Mouse (Mus musculus): Measurements from ENCODE around the gene Togaram2. TPM values are rescaled to one million over a fixed set of nuclear protein-coding genes. Genes with fewer than 3 reads are reported as not detected.

Gene Togaram2
- polyA plus RNA-seq, 1 experiment: not detected

DNA sequence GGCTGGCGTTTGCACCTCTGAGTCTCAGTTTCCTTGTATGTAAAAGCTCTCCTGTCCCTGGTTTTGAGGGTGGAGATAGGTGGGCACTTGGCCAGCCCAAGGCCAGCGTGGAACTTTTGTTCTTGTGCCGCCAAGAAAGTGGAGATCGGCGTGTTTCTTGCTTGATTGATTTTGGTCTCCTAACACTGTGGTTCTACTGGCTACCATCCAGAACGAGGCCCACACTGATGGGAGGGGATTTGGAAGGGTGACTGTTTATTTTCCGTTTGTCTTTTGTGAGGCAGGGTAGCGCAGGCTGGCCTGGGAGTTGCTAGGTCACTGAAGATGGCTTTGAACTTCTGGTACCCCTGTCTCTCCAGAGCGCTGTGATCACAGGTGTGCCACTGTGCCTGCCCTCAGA is 875 bp downstream of the Togaram2 start:
- H3K4me3 ChIP-seq (replicated peaks): no peak overlapping the region
- no peaks in the 10 kb centered on the region for H3K36me3 ChIP-seq (replicated peaks; ENCODE audit: low read length)
- H3K4me1 ChIP-seq: no peaks in the 10 kb centered on the region
- H3K27me3 ChIP-seq (replicated peaks): peaks cover 23% of the 10 kb centered on the region
- H3K9me3 ChIP-seq: 0 out of 2 replicates have a peak, but pooled peaks cover 2% of the 10 kb centered on the region
- no peak for TF ChIP-seq FLI1 (IDR thresholded peaks at IDR 0.05; ENCODE audit: low read length)
- no peak for TF ChIP-seq GATA1 (IDR thresholded peaks at IDR 0.05; ENCODE audit: borderline replicate concordance, low read length)

DNA sequence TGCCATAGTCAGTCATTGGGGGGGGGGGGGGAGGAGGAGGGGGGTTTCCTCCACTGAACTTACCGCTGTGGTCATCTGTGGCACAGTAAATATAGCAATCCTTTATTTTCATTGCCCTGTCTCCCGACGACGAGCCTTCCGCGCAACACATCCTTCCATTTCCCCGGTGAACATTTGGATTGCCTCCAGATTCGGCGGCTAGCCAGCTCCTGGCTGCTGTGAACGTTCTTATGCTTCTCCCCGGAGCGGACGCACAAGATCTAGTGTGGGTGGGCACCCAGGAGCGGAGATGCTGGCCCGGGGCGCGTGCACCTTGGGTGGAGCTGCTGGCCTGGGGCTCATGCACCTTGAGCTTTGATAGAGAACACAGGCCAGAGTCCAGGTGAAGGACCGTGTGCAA is 1.8 kb downstream of the Togaram2 start:
- Histone ChIP-seq H3K9me3 (no peaks in the 10 kb centered on the region), H3K4me1 (no peaks in the 10 kb centered on the region), H3K36me3 (replicated peaks; ENCODE audit: low read length) (no peaks in the 10 kb centered on the region), H3K27me3 (replicated peaks) (peaks cover 23% of the 10 kb centered on the region), H3K4me3 (replicated peaks) (no peak overlapping the region)
- TF ChIP-seq FLI1 (IDR thresholded peaks at IDR 0.05; ENCODE audit: low read length) (no peak), GATA1 (IDR thresholded peaks at IDR 0.05; ENCODE audit: borderline replicate concordance, low read length) (no peak)

DNA sequence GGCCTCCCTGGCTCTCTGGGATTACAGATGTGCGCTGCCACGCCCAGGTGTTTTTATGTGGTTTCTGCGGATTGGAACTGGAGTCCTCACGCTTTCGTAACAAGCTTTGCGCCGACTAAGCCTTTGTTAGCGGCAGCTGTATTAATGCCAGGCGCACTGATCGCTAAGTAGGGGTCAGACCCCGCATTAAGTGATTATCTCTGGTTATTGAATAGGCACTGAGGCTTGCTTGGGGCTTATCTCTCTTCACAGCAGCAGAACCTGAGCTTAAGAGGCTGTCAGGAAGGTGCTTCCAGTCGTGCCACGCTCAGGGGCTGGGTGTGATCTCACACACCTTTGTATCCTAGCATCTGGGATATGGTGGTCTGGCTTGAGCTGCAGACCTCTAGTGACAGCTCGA is 8.6 kb downstream of the Togaram2 start:
- H3K27me3 ChIP-seq (replicated peaks): peaks cover 10% of the 10 kb centered on the region
- H3K4me1 ChIP-seq: peaks cover 3% of the 10 kb centered on the region; the same call in 1 of the 2 replicates
- H3K4me3 ChIP-seq (replicated peaks): no peak overlapping the region
- no peaks in the 10 kb centered on the region for H3K36me3 ChIP-seq (replicated peaks; ENCODE audit: low read length)
- no peaks in the 10 kb centered on the region for H3K9me3 ChIP-seq
- no peak for TF ChIP-seq FLI1 (IDR thresholded peaks at IDR 0.05; ENCODE audit: low read length)

DNA sequence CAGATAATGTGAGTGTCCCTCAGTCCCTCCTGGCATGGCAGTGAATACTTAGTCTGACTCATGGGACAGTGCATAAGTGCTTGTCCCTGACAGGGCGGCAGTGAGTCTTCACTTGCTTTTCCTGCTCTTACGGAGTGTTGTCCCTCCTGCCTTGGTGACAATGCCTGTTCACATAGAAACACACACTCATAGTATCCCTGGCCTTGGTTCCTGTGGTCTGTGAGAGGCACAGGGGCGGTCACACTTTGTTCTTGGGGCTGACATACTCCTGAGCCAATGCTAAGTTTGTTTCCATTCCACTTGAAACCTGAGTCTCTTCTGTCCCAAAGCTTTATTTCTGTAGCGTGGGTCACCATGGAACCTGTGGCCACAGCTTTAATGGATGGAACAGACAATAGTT is 9.3 kb downstream of the Togaram2 start:
- peaks cover 3% of the 10 kb centered on the region; the same call in 1 of the 2 replicates for H3K4me1 ChIP-seq
- H3K9me3 ChIP-seq: no peaks in the 10 kb centered on the region
- no peaks in the 10 kb centered on the region for H3K36me3 ChIP-seq (replicated peaks; ENCODE audit: low read length)
- H3K4me3 ChIP-seq (replicated peaks): no peak overlapping the region
- peaks cover 16% of the 10 kb centered on the region for H3K27me3 ChIP-seq (replicated peaks)
- no peak for TF ChIP-seq GATA1 (IDR thresholded peaks at IDR 0.05; ENCODE audit: borderline replicate concordance, low read length)
- TF ChIP-seq FLI1 (IDR thresholded peaks at IDR 0.05; ENCODE audit: low read length): no peak

DNA sequence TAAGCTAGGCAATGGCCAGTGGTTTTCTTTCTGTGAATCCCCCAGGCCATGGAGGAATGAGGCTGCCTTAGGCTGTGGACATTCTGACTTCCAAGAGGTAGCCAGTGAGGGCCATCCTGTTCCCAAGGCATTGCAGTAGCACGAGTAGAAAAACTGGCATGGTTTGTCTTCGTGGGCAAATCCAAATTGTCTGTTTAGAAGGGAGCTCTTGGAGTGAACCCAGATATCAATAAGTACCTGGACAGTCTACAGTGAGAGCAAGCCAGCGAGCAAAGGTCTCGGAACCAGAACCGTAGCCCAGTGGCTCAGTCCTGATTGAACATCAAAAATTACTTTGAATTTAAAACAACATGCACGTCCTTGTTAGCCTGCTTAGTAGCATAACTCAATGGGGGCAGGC is 10.2 kb downstream of the Togaram2 start:
- H3K27me3 ChIP-seq (replicated peaks): peaks cover 16% of the 10 kb centered on the region
- TF ChIP-seq FLI1 (IDR thresholded peaks at IDR 0.05; ENCODE audit: low read length): no peak
- no peak for TF ChIP-seq GATA1 (IDR thresholded peaks at IDR 0.05; ENCODE audit: borderline replicate concordance, low read length)
- no peaks in the 10 kb centered on the region for H3K9me3 ChIP-seq
- no peak overlapping the region for H3K4me3 ChIP-seq (replicated peaks)
- peaks cover 3% of the 10 kb centered on the region; the same call in 1 of the 2 replicates for H3K4me1 ChIP-seq
- H3K36me3 ChIP-seq (replicated peaks; ENCODE audit: low read length): no peaks in the 10 kb centered on the region

DNA sequence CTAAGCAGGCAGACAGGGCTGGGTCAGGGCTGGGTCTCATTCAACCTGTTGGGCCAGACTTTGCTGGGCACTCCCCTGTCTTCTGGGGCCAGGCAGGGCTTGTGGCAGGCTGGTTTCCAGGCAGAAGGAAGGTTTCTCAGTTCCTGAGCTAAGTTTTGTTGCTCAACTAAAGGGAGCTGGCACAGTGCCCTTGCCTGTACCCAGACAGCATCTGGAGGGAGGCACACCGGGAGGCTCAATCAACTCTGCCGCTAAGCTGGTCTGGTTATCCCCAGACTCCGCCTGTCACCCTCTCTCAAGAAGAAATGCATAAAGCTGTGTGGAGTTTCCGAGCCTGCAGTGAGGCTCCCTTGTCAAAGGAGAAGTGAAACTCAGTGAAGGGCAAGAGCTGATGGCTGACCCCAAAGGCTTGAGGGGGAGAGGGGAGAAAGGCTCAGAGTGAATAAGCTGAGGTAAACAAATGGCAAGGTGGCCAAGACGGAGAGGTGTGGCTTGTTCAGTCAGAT is 11.1 kb downstream of the Togaram2 start:
- TF ChIP-seq GATA1 (IDR thresholded peaks at IDR 0.05; ENCODE audit: borderline replicate concordance, low read length): no peak
- no peak for TF ChIP-seq FLI1 (IDR thresholded peaks at IDR 0.05; ENCODE audit: low read length)
- Histone ChIP-seq H3K27me3 (replicated peaks) (peaks cover 20% of the 10 kb centered on the region), H3K4me3 (replicated peaks) (no peak overlapping the region), H3K9me3 (no peaks in the 10 kb centered on the region), H3K4me1 (peaks cover 3% of the 10 kb centered on the region; the same call in 1 of the 2 replicates), H3K36me3 (replicated peaks; ENCODE audit: low read length) (no peaks in the 10 kb centered on the region)

DNA sequence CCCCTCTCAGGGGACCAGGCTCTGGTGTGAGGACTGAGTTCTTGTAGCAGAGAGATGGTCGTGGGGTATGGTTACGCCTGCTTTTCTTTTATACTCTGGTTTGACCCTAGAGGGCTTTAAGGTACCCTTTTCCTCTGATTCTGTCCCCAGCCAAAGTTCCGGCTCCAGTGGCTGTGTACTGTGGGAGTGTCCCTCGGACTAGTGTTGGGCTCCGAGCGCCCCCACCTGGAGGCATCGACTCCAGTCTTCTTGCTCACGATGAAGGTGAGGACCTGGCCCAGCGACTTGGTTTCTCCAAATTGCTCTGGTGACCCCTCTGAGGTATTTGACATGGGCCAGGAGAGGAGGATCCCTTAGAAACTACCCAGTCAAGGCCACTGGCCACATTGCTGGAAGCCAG is 14.4 kb downstream of the Togaram2 start:
- Histone ChIP-seq H3K4me1 (peaks cover 10% of the 10 kb centered on the region), H3K27me3 (replicated peaks) (peaks cover 19% of the 10 kb centered on the region), H3K4me3 (replicated peaks) (no peak overlapping the region), H3K9me3 (no peaks in the 10 kb centered on the region), H3K36me3 (replicated peaks; ENCODE audit: low read length) (no peaks in the 10 kb centered on the region)
- TF ChIP-seq GATA1 (IDR thresholded peaks at IDR 0.05; ENCODE audit: borderline replicate concordance, low read length): no peak
- no peak for TF ChIP-seq FLI1 (IDR thresholded peaks at IDR 0.05; ENCODE audit: low read length)

DNA sequence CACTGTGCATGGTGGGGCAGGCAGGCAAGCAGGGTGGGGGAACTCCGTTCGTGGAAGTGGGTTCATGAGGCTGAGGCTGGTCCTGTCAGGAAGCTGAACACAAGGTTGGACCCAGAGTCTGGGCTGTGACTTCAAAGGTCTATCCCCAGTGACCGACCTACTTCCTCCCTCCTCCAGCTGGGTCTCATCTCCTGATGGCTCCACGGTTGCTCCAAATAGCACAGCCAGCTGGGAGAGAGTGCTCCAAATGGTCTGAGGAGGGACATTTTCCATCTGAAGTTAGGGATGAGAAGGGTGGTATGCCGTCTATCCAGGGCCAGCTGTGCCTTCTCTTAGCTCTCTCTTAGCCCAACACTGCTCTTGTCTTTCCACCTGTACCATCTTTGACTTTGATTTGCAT is 16.8 kb downstream of the Togaram2 start:
- Histone ChIP-seq H3K27me3 (replicated peaks) (peaks cover 18% of the 10 kb centered on the region), H3K9me3 (no peaks in the 10 kb centered on the region), H3K4me1 (peaks cover 10% of the 10 kb centered on the region), H3K36me3 (replicated peaks; ENCODE audit: low read length) (no peaks in the 10 kb centered on the region), H3K4me3 (replicated peaks) (no peak overlapping the region)
- TF ChIP-seq FLI1 (IDR thresholded peaks at IDR 0.05; ENCODE audit: low read length) (no peak), GATA1 (IDR thresholded peaks at IDR 0.05; ENCODE audit: borderline replicate concordance, low read length) (no peak)

DNA sequence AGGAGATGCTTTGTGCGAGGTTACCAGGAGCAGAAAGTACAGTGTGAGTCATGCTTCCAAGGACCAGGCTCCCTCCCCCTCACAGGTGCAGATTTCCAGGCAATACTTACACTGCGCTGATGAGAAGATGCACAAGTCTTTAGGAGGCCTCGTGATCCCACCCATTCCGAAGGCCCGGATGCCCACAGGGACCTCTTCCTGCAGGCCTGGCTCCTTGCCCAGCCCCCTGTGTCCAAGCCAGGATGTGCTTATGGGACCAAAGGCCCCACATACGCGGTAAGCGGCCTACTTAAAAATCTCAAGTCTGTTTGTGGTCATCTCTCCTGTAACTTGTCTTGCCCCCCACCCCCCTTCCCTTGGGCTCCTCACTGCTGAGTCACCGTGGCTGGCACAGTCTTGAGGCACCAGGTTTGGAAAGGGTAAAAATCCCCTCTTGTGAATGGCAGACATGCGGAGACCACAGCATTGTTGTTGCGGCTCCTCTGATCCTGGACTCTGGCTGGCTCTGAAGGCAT is 18.4 kb downstream of the Togaram2 start:
- Histone ChIP-seq H3K36me3 (replicated peaks; ENCODE audit: low read length) (no peaks in the 10 kb centered on the region), H3K9me3 (no peaks in the 10 kb centered on the region), H3K4me3 (replicated peaks) (no peak overlapping the region), H3K4me1 (peaks cover 7% of the 10 kb centered on the region), H3K27me3 (replicated peaks) (peaks cover 27% of the 10 kb centered on the region)
- TF ChIP-seq GATA1 (IDR thresholded peaks at IDR 0.05; ENCODE audit: borderline replicate concordance, low read length) (no peak), FLI1 (IDR thresholded peaks at IDR 0.05; ENCODE audit: low read length) (no peak)

DNA sequence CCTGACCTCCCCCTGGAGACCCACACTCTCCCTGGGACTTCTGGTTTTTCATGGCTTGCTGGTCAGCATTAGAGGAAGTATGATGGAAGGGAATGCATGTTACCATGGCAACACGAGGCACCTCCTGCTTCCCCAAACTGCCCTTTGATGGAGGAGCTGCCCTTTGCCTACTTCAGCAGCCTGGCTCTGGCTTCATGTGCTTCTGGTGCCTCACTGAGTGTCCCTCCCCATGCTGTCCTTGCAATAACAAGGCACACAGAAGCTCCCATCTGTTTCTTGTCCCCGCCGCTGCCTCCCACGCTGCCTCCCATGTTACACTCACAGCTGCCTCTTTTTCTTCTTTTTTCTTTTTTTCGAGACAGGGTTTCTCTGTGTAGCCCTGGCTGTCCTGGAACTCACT is 20.3 kb downstream of the Togaram2 start:
- Histone ChIP-seq H3K27me3 (replicated peaks) (peaks cover 30% of the 10 kb centered on the region), H3K36me3 (replicated peaks; ENCODE audit: low read length) (no peaks in the 10 kb centered on the region), H3K4me3 (replicated peaks) (no peak overlapping the region), H3K9me3 (no peaks in the 10 kb centered on the region), H3K4me1 (peaks cover 7% of the 10 kb centered on the region)
- TF ChIP-seq FLI1 (IDR thresholded peaks at IDR 0.05; ENCODE audit: low read length): no peak
- TF ChIP-seq GATA1 (IDR thresholded peaks at IDR 0.05; ENCODE audit: borderline replicate concordance, low read length): no peak

DNA sequence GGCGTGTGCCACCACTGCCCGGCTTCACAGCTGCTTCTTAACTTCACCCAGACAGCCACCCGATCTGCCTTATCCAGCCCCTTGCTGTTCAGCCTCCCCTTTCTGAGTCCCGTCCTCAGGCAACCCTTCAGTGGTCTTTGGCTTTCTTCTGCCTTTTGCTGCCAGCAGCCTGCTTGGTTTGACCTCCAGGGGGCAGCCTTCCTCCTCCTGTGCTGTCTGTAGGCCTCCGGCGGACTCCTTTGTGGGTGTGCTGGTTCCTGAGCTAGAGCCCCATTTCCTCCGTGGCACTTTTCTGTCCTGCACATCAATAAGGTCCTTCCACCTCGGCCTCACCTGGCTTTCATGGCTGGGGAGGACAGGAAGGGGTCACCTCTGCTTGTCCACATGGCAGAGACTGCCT is 20.7 kb downstream of the Togaram2 start:
- no peak for TF ChIP-seq FLI1 (IDR thresholded peaks at IDR 0.05; ENCODE audit: low read length)
- TF ChIP-seq GATA1 (IDR thresholded peaks at IDR 0.05; ENCODE audit: borderline replicate concordance, low read length): no peak
- H3K27me3 ChIP-seq (replicated peaks): peaks cover 31% of the 10 kb centered on the region
- no peaks in the 10 kb centered on the region for H3K36me3 ChIP-seq (replicated peaks; ENCODE audit: low read length)
- H3K4me1 ChIP-seq: peaks cover 7% of the 10 kb centered on the region
- no peaks in the 10 kb centered on the region for H3K9me3 ChIP-seq
- no peak overlapping the region for H3K4me3 ChIP-seq (replicated peaks)

Measured in megakaryocyte, embryonic 14.5 days (primary cell).